Mouse (Mus musculus) bone marrow, adult 2 months (tissue): ENCODE results near the gene Hoxd3.

Source experiments
- CTCF ChIP-seq: fragments of 200-500 bp; IDR thresholded peaks from 2 replicates; pipeline ENCODE4 v1.5.1; 2011; ENCODE audit warnings: low read length, control low read depth; ENCODE audit not compliant: control insufficient read depth, insufficient read depth
- POLR2A ChIP-seq: fragments of 200-500 bp; IDR thresholded peaks from 2 replicates; pipeline ENCODE4 v1.6.1; 2011; ENCODE audit warnings: low read depth, mild to moderate bottlenecking, control low read depth, low read length, borderline replicate concordance; ENCODE audit not compliant: control insufficient read depth

GRCm38 (mm10) chr2:74671847-74672246 is 39.9 kb upstream of the Hoxd3 start:
- no peak for TF ChIP-seq CTCF
- no peak for TF ChIP-seq POLR2A
